Mouse (Mus musculus) forebrain, embryonic 16.5 days (tissue): ENCODE results near the gene Fkbp14. TPM values are rescaled to one million over a fixed set of nuclear protein-coding genes. Genes with fewer than 3 reads are reported as not detected.

Source experiments
- ATAC-seq: fragments of 200-750 bp; cut with Nextera tagmentation; 2 replicates; pipeline ENCODE4 v1.8.0; 2017; ENCODE audit warnings: mild to moderate bottlenecking, moderate library complexity
- H3K27ac ChIP-seq: fragments of 300-500 bp; sonication (generic); 2 replicates; pipeline ENCODE4 v1.5.1; 2014; ENCODE audit warnings: low read length, control low read depth
- H3K27me3 ChIP-seq: fragments of 300-500 bp; sonication (generic); replicated peaks from 2 replicates; pipeline ENCODE4 v1.6.1; 2014; ENCODE audit warnings: low read length; ENCODE audit not compliant: control insufficient read depth, insufficient read depth
- H3K36me3 ChIP-seq: fragments of 300-500 bp; sonication (generic); 2 replicates; pipeline ENCODE4 v1.6.1; 2014; ENCODE audit not compliant: control insufficient read depth, insufficient read depth
- H3K4me1 ChIP-seq: fragments of 300-500 bp; sonication (generic); replicated peaks from 2 replicates; pipeline ENCODE4 v1.6.1; 2014; ENCODE audit warnings: low read length; ENCODE audit not compliant: control insufficient read depth, insufficient read depth
- H3K4me2 ChIP-seq: fragments of 300-500 bp; sonication (generic); 2 replicates; pipeline ENCODE4 v1.6.1; 2014; ENCODE audit warnings: mild to moderate bottlenecking, low read length, control low read depth
- H3K4me3 ChIP-seq: fragments of 300-500 bp; sonication (generic); replicated peaks from 2 replicates; pipeline ENCODE4 v1.5.1; 2014; ENCODE audit warnings: mild to moderate bottlenecking, low read length, control low read depth
- H3K9ac ChIP-seq: fragments of 300-500 bp; sonication (generic); replicated peaks from 2 replicates; pipeline ENCODE4 v1.6.1; 2014; ENCODE audit warnings: low read depth, low read length, control low read depth
- H3K9me3 ChIP-seq: fragments of 300-500 bp; sonication (generic); 2 replicates; pipeline ENCODE4 v1.6.1; 2016; ENCODE audit warnings: low read length; ENCODE audit not compliant: control insufficient read depth
- WGBS: fragments of 180-500 bp; shearing (Covaris S2); extraction: QIAGEN DNeasy Blood & Tissue Kit; methylation state at CpG from one replicate; pipeline ENCODE4 v1.1.7; 2014; 5-methylcytosine and 5-hydroxymethylcytosine counted together
- polyA plus RNA-seq: library from polyadenylated mRNA; unstranded; fragments of >200 nt; fragmentation: Nextera tagmentation; extraction: Ambion mirVana; gene quantifications from 2 replicates; pipeline ENCODE4 v1.2.1, GENCODE M21; 2015

Fkbp14 gene
- polyA plus RNA-seq, 1 experiment from 2014 or later, result 6.8 TPM

- H3K4me1 ChIP-seq, result no peaks in the 10 kb centered on the region
- no peak for ATAC-seq
- no peaks in the 10 kb centered on the region for H3K36me3 ChIP-seq
- no peak overlapping the region for H3K27ac ChIP-seq
- H3K9ac ChIP-seq, result no peak overlapping the region
- H3K27me3 ChIP-seq, result no peaks in the 10 kb centered on the region
- H3K4me2 ChIP-seq, result no peak overlapping the region
- no peak overlapping the region for H3K4me3 ChIP-seq
- 72% methylated on average over 4 of the region's 4 CpGs for WGBS
- peaks cover 4% of the 10 kb centered on the region; the same call in 1 of the 2 replicates for H3K9me3 ChIP-seq
These were observed 9.1 kb upstream of the Fkbp14 start for GRCm38 (mm10) chr6:54606241-54606640.

DNA sequence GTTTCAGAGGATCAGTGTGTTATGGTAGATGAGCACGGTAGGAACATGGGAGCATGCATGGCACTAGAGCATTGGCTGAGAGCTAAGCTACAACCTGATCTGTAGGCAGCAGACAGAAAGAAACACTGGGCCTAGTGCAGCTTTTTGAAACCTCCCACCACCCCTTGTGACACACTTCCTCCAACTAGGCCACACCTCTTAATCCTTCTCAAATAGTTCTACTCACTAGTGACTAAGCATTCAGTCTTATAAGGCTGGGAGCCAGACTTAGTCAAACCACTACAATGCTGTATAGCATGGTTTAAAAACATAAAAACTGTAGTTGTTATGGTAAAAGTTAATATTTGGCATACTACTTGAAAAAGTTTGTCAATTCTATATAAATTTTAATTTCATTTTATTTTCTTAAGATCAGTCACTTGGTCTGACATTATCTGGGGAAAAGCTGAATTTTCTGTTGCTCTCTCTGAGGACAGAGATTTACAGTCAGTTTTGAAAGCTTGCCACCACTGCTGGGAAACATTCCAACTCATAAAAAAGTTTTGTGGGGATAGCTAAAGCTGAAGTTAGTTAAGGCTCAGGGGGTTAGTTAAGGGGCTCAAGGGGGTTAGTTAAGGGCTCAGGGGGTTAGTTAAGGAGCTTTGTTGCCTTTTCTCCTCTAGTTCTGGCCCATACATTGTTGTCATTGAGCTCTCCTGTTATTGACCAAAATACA lies 7.0 kb upstream of the Fkbp14 start:
- Histone ChIP-seq H3K4me2 (no peak overlapping the region), H3K9me3 (peaks cover 4% of the 10 kb centered on the region; the same call in 1 of the 2 replicates), H3K27me3 (no peaks in the 10 kb centered on the region), H3K4me1 (no peaks in the 10 kb centered on the region), H3K9ac (no peak overlapping the region), H3K4me3 (no peak overlapping the region), H3K27ac (no peak overlapping the region), H3K36me3 (no peaks in the 10 kb centered on the region)
- ATAC-seq, result no peak
- WGBS, result 100% methylated on average over 1 of the region's 1 CpGs

- no peak overlapping the region for H3K9ac ChIP-seq
- no peak overlapping the region for H3K4me3 ChIP-seq
- no peak overlapping the region for H3K27ac ChIP-seq
- 92% methylated on average over 2 of the region's 2 CpGs for WGBS
- H3K9me3 ChIP-seq, result peaks cover under 1% of the 10 kb centered on the region; the same call in 1 of the 2 replicates
- H3K4me2 ChIP-seq, result no peak overlapping the region
- ATAC-seq, result no peak
- H3K36me3 ChIP-seq, result no peaks in the 10 kb centered on the region
- 0 out of 2 replicates have a peak, but pooled peaks cover under 1% of the 10 kb centered on the region for H3K4me1 ChIP-seq
- no peaks in the 10 kb centered on the region for H3K27me3 ChIP-seq
These were observed 5.8 kb upstream of the Fkbp14 start for GRCm38 (mm10) chr6:54602891-54603290.

DNA sequence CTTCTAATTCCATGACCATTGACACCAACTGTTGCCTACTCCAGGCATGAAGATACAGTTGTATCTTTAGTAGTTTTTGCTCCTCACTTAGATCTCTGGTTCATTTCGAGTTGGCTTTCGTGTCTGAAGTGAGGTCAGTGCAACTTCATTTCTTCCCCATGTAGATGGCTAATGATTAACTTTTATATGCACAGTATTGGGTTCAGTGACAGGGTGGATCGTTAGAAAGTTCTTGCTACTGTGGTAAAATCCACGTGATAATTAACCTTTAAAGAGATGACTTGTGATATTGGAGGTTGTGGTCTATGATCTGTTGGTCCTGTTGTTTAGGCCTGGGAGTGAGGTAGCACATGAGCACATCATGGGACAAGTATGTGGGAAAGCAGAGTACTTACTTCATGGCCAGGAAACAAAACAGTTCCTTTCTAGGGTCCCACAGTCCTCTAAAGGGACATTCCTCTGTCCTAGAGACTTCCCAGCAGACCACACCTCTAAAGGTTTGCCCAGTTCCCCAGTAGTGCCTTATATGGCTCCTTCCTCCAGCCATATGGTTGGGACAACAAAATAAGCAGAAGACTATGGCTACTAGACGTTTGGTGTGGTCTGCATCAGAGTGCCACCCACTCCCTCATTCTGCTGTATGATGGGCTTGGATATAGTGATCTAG lies 3.7 kb upstream of the Fkbp14 start:
- ATAC-seq, result no peak
- H3K9me3 ChIP-seq, result no peaks in the 10 kb centered on the region; the same call in 1 of the 2 replicates
- no peak overlapping the region for H3K27ac ChIP-seq
- peaks cover 19% of the 10 kb centered on the region for H3K4me1 ChIP-seq
- H3K27me3 ChIP-seq, result no peaks in the 10 kb centered on the region
- no peaks in the 10 kb centered on the region for H3K36me3 ChIP-seq
- H3K9ac ChIP-seq, result no peak overlapping the region
- 87% methylated on average over 5 of the region's 5 CpGs for WGBS
- no peak overlapping the region for H3K4me3 ChIP-seq
- H3K4me2 ChIP-seq, result no peak overlapping the region

GRCm38 (mm10) chr6:54597711-54598110 lies 603 bp upstream of the Fkbp14 start:
- no peak overlapping the region for H3K27ac ChIP-seq
- no peak for ATAC-seq

DNA sequence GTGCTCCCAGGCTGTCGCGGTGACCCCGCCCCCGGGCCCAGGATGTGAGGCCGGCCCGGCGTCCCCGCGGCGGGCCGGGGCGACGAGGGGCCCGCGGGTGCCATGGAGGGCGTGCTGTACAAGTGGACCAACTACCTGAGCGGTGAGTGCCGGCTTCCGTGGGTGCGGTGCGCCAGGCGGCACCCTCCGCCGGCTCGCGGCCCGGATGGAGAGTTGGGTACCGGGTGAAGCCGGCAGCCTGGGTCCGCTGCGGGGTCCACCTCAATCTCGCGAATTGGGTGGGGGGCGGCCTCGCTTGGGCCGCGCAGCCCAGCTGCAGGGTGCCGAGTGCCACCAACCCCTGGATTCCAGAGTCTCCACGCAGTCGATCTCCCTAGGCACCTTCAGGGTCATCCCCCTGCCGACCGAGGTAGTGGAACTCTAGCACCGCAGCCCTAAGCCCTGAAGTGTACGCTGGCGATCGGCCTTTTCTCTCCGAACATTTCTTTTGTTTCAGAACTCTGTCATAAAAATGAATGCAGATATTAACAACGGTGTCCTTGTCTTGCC lies 1.7 kb downstream of the Fkbp14 start:
- under 1% methylated on average over 47 of the region's 48 CpGs for WGBS
- peak overlapping the region; percentile 71 for H3K4me2 ChIP-seq
- ATAC-seq, result no peak; the same call in 1 of the 2 replicates

More at GRCm38 (mm10) chr6:54597711-54598110, 603 bp upstream of the Fkbp14 start:
- no peak overlapping the region for H3K4me3 ChIP-seq
- no peaks in the 10 kb centered on the region for H3K27me3 ChIP-seq
- no peak overlapping the region for H3K4me2 ChIP-seq
- 76% methylated on average over 3 of the region's 3 CpGs for WGBS
- H3K4me1 ChIP-seq, result peaks cover 27% of the 10 kb centered on the region
- H3K9ac ChIP-seq, result no peak overlapping the region
- no peaks in the 10 kb centered on the region for H3K9me3 ChIP-seq
- no peaks in the 10 kb centered on the region for H3K36me3 ChIP-seq

DNA sequence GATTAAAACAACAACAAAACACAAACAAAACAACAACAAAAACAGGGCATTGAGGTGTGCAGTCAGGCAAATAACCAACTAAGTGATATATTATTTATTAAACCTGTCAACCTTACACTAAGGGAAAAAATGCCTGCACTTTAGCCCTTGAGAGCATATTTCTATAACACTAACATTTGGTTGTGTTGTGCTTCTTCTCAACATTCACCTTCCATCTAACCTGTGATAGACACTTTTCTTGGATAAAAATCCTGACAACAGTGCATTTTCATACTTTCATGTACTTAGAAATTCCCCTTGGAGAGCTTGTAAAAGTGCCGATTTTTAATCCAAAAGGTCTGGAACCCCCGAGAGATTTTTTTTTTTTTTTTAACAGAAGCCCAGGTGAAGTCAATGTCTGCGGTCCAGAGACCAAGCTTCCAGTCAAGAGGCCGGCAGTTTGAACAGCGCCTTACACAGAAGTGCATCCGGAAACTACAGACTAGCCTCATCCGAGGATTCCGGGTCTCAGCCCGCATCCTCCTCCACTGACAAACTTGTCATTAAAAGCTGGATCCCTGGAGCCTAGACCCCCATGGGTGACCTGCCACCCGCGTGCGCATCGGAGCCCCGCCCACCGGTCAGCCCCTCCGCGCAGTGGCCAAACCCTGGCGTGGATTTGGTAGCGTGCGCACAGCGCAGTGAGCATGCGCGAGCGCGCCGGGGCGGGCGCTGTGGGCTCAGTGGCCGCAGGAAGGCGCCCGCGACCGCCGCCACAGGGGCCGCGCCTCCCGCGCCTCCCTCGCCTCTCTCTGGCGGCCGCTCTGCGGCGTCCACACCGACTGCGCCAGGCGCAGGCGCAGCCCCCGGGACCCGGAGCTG lies 2.4 kb downstream of the Fkbp14 start, which contains the start of gene Plekha8:
TSS of gene Plekha8 (plus strand) at position 643 of the 861 bp plus-strand sequence.
- H3K36me3 ChIP-seq, result no peaks in the 10 kb centered on the region
- H3K27me3 ChIP-seq, result no peaks in the 10 kb centered on the region
- H3K4me1 ChIP-seq, result peaks cover 29% of the 10 kb centered on the region
- H3K4me2 ChIP-seq, result peak within 1 kb of the TSS; percentile 71
- peak within 1 kb of the TSS; percentile 88 for H3K4me3 ChIP-seq
- peak within 1 kb of the TSS; percentile 49; the same call in 1 of the 2 replicates for H3K27ac ChIP-seq
- ATAC-seq, result peak; percentile 90
- no peaks in the 10 kb centered on the region for H3K9me3 ChIP-seq
- under 1% methylated on average over 41 of the region's 49 CpGs for WGBS
- H3K9ac ChIP-seq, result peak within 1 kb of the TSS; percentile 93

More for the DNA sequence above, 1.7 kb downstream of the Fkbp14 start:
- peak overlapping the region; percentile 88 for H3K4me3 ChIP-seq
- peak overlapping the region; percentile 49; the same call in 1 of the 2 replicates for H3K27ac ChIP-seq
- no peaks in the 10 kb centered on the region for H3K27me3 ChIP-seq
- H3K4me1 ChIP-seq, result peaks cover 29% of the 10 kb centered on the region
- no peaks in the 10 kb centered on the region for H3K36me3 ChIP-seq
- no peaks in the 10 kb centered on the region for H3K9me3 ChIP-seq
- H3K9ac ChIP-seq, result peak overlapping the region; percentile 93

GRCm38 (mm10) chr6:54593766-54594468 lies 3.2 kb downstream of the Fkbp14 start:
- no peak overlapping the region for H3K27ac ChIP-seq
- H3K4me3 ChIP-seq, result peak overlapping the region; percentile 63

More at GRCm38 (mm10) chr6:54593766-54594468, 3.2 kb downstream of the Fkbp14 start:
- H3K9me3 ChIP-seq, result no peaks in the 10 kb centered on the region
- H3K4me2 ChIP-seq, result peak overlapping the region; percentile 66
- WGBS, result 54% methylated on average over 8 of the region's 8 CpGs
- H3K36me3 ChIP-seq, result no peaks in the 10 kb centered on the region
- no peak for ATAC-seq
- peaks cover 29% of the 10 kb centered on the region for H3K4me1 ChIP-seq
- H3K27me3 ChIP-seq, result no peaks in the 10 kb centered on the region
- H3K9ac ChIP-seq, result no peak overlapping the region
